Mouse (Mus musculus): Measurements from ENCODE around the gene Wwtr1.

The Wwtr1 gene

DNA sequence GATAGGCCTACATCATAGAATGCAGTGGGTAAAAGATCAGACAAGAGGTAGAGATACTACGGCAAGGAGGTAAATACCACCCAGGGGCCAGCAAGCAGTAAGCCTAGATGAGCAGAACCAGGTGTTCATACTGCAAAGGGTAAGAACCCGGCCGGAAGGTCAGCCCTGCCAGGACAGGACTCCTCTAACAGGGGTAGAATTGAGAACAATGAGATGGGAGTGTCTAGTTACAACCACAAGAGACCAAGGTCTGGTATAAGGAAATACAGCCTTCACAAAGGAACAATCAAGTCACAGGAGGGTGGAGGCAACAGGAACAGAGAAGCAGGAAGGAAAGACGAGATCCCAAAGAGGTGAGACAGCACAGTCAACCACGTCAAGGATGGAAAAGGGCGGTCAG is 16.9 kb downstream of the Wwtr1 start:
- DNase-seq (ENCODE audit: low spot score), result no peak

GRCm38 (mm10) chr3:57557408-57557807 is 18.3 kb downstream of the Wwtr1 start:
- DNase-seq (ENCODE audit: low spot score), result no peak

GRCm38 (mm10) chr3:57555560-57555959 is 20.1 kb downstream of the Wwtr1 start:
- DNase-seq (ENCODE audit: low spot score), result no peak

GRCm38 (mm10) chr3:57554890-57555239 is 20.8 kb downstream of the Wwtr1 start:
- DNase-seq (ENCODE audit: low spot score), result no peak

DNA sequence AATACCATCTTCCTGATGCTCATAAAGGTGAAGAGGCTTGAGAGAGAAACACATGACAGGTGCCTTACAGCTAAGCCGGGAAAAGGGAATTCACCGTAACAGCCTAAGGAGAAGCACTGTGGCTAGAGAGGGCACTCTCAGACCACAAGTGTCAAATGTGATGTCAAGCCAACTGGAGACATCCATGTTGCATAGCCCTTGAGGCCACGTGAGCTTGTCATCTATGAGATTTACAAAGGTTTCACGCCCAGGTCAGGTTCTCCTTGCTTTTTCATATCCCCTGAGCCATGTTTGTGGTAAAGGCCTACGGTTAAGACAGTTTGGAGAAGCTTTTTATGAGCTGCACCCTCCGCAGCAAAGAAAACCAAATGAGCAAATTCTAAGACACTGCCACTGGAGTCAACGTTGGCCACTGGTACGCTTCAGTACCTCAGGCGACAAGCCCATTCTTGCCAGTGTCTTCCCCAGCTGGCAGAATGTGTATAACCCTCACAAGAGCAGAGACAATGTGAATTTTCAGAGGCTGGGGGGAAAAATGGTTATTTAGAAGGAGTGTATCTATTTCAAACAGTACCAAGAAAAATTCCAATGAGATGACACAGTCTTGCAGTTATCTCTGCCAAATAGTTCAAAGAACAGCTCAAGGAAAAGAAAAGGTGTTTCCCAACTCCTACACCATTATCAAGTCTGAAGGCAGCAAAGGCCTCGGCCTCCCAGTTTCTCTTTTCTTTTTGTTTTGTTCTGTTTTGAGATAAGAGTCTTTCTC is 21.4 kb downstream of the Wwtr1 start:
- no peak for DNase-seq (ENCODE audit: low spot score)

- no peak for DNase-seq (ENCODE audit: low spot score)
Observed at GRCm38 (mm10) chr3:57553108-57553507, 22.6 kb downstream of the Wwtr1 start.

- DNase-seq (ENCODE audit: low spot score), result no peak
Observed at GRCm38 (mm10) chr3:57551210-57551609, 24.5 kb downstream of the Wwtr1 start.

DNA sequence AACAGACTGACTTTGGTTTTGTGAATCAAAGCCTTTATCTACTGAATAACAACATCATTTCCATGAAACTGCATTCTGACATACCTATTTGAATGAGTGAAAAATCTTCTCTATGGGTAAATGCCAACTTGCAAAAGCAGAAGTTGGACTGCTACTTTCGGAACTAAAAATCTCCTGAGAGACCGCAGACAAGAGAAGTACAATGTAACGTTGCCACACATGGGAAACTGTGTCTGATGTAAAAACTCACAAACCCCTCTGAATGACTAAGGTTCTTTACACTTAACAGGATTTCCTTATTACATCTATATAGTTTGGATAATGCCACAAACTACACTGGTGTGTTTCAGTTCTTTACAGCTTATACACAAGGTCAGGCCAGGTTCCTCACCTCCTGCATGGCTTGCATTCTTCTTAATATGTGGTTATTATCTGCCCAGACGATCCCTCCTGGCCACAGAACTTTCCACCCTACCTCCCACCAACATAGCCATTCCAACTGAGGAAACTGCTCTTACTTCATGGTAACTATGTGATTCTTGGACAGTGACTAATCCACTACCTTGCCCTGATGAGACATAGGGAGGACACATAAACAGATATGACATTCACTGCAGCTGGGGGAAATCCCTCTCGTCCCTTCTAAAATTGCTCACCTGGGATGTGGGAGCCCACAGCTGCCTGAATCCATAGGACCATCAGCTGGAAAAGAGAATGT is 25.1 kb downstream of the Wwtr1 start:
- no peak for DNase-seq (ENCODE audit: low spot score)

DNA sequence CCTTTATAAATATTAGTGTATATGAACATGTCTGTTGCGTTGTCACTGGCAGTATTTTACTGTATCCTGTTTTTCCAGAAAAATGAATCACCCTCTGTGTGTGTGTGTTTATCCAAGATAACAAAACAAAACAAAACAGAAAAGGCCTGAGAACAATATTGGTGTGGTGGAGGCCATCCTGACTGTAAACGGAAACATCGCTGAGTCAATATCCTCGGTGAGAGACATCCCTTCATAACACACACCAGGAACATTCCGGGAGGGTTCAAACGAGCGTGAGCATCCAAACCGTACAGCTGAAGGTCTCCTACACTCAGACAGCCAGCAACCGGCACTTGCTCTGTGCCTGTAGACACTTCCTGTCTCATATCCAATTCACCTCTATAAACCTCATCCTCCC is 31.6 kb downstream of the Wwtr1 start:
- DNase-seq (ENCODE audit: low spot score), result no peak

DNA sequence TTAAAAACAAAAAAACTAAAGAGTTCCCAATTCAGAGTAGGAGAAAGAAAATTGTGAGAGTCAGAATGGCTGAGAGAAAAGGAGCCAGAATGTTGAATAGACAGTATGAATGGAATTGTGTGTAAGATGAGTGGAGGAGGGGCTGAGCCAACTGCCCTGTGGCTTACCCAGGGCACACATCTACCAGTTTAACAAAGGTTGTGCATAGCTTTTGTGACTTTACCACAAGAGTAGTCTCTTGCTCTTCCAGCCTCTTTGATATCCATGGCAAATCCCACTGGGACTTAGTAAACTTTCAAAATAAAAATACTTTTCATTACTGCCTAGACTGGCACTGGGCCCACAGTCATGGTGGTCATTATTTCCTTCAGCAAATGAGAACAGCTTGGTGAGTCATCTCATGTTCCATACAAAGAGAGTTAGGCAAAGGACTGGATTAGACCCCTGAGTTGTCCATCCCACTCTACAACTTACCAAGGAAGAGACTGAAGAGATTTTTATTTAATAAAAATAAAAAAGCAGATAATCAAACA is 32.8 kb downstream of the Wwtr1 start:
- DNase-seq (ENCODE audit: low spot score), result no peak

GRCm38 (mm10) chr3:57541205-57541604 is 34.5 kb downstream of the Wwtr1 start:
- no peak for DNase-seq (ENCODE audit: low spot score)

- DNase-seq (ENCODE audit: low spot score), result no peak
Observed at GRCm38 (mm10) chr3:57540474-57540873, 35.2 kb downstream of the Wwtr1 start.

DNA sequence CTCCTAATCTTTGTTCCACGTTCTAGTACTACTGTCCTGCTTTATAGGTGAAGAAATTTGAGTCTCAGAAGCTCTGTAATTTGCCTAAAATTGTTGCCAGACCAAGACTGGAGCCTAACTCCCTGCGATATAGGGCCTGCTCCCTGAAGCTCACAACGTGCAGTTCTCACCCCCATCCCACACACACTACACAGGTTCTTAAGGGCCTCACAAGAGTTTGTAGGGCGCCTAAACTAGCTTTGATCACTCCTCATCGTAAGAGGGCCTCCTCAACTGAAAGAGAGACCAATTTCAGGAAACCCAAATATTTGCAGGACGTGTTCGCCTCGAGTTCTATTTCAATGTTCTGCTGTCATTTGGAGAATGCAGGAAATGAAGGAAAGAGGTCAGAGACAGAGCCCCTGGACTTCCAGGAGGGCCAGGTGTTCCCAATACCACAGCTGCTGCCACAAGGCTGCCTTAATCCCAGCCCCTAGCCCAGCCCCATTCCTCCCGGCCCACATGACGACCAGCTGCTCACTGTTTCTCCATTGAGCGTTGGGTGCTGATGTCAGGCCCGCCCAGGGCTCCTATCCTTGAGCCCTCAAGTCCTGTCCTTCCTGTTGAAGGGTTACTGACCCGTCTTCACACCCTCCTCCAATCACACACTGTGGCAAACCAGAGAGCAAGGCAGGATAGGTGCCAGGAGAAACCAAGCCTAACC is 40.1 kb downstream of the Wwtr1 start:
- DNase-seq (ENCODE audit: low spot score), result no peak

DNA sequence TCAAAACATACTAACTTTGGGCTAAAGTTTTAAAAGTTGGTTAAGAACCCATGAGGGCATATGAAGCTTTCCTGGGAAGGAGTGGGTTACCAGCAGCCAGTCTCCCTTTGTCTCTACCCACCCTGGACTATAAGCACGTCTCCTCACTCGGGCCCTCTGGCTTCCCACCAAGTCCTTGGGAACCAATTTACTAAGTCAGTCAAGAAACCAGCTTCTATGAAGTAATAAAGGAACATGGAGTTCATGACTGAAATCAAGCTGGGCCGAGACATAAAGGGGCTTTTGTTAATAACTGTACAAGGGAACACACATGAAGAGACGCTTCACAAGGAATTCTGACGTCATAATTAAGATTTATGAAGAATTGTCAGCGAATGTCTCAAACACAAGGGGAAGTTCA is 41.3 kb downstream of the Wwtr1 start:
- DNase-seq (ENCODE audit: low spot score), result no peak

- DNase-seq (ENCODE audit: low spot score), result no peak
Observed at GRCm38 (mm10) chr3:57533876-57534275, 41.8 kb downstream of the Wwtr1 start.

GRCm38 (mm10) chr3:57532991-57533725 is 42.6 kb downstream of the Wwtr1 start:
- DNase-seq (ENCODE audit: low spot score), result peak; percentile 36

GRCm38 (mm10) chr3:57530836-57531235 is 44.9 kb downstream of the Wwtr1 start:
- no peak for DNase-seq (ENCODE audit: low spot score)

DNA sequence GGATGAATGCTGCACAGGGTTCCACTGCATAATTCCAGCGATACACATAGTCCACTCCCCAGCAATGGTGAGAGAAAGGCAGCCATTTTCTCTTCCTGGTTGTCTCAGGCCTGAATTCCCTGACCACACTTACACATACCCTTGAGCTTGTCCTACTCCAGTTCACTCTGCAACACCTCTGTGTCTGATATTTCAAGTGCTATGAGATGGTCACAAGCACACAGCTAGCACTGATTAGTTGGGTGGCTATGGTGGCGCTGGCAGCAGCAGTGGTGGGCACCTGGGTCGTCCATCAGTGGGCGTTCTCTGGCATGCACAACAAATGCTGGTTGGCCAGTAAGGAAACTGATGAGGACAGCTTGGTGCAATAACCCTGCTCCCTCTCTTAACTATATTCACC is 45.5 kb downstream of the Wwtr1 start:
- no peak for DNase-seq (ENCODE audit: low spot score)

GRCm38 (mm10) chr3:57527154-57527553 is 48.6 kb downstream of the Wwtr1 start:
- no peak for DNase-seq (ENCODE audit: low spot score)

DNA sequence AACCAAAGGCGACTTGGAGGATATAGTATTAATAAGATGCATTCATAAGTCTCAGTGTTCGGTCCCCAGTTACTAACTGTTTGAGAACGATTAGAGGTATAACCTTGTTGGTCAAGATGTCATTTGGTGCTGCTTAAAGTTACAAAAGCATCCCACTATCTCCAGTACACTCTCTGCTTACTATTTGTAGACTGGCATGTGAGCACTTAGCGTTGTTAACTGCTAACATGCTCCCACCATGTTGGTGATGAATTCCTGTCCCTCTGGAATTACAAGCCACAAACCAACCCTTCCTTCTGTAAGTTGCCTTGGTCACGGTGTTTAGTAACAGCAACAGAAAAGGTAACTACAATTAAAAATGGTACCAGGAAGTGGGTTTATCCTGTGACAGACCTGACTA is 52.6 kb downstream of the Wwtr1 start:
- no peak for DNase-seq (ENCODE audit: low spot score)

DNA sequence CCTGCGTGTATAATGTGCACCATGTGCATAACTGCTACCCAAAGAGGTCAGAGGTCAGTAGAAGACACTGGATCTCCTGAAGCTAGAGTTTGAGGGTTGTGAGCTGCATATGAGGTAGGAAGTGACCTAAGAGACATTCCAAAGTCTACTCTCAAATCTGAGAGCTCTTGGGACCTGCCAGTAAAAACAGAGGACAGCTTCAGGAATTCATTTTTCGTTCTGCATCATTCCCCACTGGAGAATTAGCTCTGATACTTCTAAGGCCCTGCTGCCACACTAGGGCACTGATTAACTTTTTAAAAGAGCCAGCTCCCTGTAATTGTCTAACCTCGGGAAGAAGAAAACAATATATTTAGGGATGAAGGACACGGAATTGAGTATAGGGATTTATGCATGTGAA is 53.8 kb downstream of the Wwtr1 start:
- no peak for DNase-seq (ENCODE audit: low spot score)

- no peak for DNase-seq (ENCODE audit: low spot score)
Observed at GRCm38 (mm10) chr3:57519995-57520394, 55.7 kb downstream of the Wwtr1 start.
